Mouse (Mus musculus): ENCODE measurements around the gene Aldh1l2.
A peak's percentile ranks its signal among the peaks of the same experiment; 100 is the strongest.
"Not testable (repeated sequence)": the region's sequence is repeated elsewhere in the genome, so short reads cannot be mapped to it uniquely, and the experiment has no call there.

The Aldh1l2 gene

DNA sequence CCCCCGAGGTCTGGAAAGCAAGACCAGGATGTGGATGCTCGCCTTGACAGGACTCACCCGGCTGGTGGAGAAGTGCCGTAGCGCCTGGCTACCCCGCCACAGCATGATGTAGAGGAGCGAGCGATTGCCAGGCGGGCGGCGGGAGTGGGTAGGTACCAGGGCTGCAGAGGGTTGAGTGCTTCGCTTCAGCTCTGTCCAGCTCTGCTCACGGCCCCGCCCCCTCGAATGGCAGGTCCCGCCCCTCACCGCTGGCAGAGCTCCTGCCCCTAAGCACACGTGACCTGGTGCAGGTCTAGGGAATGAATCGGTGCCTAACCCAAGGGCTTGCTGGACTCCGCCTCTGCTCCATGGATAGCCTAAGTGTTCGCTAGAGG is at the start of gene Aldh1l2:
Gene Aldh1l2, minus strand, starts transcription at position 231 of the 374 bp plus-strand sequence.
- DNase-seq (ENCODE audit: low spot score), result peak; percentile 75

DNA sequence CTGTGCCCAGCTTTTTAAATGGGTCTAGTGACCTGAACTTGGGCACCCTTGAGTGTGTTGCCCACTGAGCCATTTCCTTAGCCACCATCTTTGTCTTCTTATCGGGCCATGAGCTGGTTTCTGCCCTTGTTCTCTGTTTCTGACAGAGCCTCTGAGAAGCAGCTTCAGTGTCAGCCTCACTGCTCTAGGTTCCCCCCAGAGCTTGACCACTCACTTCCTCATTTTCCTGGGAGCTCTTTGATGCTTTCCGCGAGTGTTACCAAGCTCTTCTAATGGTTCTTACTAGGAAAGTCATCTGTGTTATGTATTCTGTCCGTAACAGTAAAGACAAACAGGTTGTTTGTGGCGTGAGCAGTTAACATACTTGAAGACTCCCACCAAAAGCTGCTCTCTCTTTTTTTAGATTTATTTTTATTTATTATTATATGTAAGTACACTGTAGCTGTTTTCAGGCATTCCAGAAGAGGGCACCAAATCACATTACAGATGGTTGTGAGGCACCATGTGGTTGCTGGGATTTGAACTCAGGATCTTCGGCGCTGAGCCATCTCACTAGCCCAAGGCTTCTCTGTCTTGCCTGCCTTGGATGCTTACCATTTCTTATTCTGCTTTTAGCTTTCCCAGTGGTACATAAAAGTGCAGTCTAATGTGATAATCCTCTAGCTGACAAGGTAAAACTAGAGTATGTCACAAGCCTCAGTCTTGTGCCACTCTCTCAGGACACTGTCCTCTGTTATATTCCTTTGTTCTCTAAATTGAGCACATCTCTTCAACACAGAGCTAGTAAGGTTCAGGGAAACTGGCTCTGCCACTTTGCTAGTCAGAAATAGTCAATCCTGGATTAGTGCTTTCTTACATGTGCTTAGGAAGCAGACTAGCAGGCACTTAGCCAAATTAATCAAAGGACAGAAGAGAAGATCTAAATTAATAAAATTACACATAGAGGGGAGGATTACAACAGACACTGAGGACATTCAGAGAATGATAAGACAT is 31.8 kb upstream of the Aldh1l2 start:
- no peak for DNase-seq (ENCODE audit: low spot score)

DNA sequence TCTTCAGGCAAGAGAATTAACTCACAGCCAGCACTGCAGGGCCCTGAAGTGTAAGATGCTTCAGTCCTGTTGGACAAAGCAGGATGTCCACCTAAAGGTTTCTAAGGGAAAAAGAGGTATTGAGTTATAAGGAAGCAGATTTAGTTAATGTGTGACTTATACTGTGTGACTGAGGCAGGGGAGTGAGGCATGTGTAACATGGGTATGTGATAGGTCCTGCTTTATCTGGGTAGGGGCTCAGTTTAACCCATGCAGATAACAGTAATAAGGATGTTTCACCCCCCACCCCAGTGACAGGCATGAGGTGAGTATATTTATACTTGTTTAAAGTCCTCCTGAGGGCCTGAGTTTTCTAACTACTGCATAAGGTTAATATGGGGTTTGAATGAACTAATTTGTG is 29.1 kb upstream of the Aldh1l2 start:
- no peak for DNase-seq (ENCODE audit: low spot score)

DNA sequence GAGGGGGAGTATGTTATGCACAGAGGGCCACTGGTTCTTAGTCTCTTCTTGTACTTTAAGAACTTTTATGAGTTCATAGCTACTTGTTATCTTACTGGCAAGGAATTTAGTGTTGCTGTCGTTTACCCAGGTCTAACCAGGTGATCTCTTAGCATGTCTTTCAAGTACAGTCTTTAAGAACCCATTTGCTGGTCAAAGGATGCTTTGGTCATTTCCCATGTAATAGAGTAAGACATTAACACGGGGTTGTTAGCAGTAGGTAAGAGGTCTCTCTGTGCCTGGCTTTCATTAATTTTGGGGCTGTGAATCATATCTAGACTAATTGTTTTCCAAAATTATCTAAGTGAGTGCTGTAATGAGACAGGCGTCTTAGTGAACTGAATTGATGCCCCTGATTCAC is 11.4 kb upstream of the Aldh1l2 start:
- no peak for DNase-seq (ENCODE audit: low spot score)

DNA sequence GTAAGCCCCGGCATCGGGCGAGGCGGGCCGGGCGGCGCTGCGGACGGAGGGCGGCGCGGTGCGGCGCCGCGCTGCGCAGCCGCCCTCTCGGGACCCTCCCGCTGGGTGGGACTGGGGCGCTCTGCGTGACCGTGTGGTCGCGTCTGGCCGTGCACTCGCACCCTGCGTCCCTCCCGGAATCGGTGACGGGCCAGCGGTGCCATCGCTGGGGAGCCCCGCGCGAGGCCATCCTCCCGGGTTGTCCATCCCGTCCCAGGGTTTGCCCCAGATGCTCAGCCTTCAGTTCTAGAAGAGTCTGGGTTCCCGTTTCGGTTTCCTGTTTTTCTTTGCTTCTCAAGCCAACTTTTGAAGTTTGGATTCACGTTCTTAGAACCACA is 10.2 kb upstream of the Aldh1l2 start:
- no peak for DNase-seq (ENCODE audit: low spot score)

DNA sequence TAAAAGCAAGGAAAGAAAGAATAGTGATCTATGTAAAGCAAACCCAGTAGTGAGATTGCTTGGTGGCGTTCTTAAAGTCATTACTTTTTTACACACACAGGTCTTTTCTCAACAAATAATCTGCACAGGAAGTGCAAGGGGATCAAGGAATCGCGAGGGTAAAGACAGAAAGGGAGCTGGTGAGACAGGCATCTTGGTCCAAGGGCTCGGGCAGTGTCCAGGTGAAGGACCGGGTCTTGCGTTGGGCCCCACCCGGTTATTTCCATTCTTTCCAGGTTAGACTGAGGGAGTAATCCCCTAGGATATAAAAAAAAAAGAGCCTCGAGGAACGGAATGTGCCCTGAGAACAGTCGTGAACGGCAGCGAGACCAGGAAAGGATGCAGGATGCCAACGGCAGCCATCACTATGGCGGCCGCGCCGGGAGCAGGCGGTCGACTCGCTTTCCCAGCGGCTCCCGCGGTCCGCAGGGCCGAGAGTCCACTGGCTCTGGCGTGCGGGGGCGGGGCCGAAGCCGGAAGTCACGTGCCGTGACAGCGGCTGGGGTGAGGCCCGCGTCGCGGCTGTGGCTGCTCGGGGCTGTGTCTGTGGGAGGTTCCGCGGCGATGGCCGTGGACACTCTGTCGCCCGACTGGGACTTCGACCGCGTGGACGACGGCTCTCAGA is 9.6 kb upstream of the Aldh1l2 start, which contains the start of gene Washc4:
Gene Washc4, plus strand, starts transcription at position 314 of the 664 bp plus-strand sequence.
- DNase-seq (ENCODE audit: low spot score), result peak; percentile 95

DNA sequence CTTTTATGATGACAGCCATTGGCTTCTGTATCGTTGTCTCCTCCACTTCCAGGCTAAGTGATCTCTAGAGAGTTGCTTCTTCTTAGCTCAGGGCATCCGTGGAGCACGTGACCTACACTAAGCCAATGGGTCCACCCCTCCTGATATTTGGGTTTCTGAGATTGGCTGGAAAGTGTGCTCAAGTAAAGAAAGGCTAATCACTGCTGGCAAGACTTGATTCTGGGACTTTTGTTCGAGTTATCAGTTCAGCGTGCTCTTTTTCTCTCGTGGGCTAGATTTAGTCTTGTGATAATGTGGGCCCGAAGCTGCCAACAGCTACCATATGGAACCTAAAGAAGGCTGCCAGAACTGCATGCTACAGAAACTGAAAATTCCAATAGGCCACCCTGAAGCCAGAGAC is 8.3 kb upstream of the Aldh1l2 start:
- DNase-seq (ENCODE audit: low spot score), result no peak

DNA sequence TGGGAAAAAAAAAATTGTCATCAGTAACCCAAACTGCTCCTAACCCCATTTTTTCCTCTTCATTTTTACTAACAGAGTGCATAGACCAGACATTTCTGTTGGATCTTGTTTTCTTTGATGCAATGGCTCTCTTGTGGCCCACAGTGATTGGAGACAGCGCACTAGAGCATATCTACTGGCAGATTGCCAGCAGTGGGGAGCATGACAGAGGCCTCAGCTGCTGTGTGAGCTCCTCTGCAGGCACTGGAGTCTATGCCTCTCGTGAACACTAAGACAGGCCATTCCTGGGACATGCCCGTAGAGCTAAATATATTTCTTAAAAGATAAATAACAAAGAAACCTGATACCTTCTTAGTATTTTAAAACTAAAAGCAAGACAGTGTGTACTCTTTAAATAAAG is 6.2 kb upstream of the Aldh1l2 start:
- DNase-seq (ENCODE audit: low spot score), result no peak

DNA sequence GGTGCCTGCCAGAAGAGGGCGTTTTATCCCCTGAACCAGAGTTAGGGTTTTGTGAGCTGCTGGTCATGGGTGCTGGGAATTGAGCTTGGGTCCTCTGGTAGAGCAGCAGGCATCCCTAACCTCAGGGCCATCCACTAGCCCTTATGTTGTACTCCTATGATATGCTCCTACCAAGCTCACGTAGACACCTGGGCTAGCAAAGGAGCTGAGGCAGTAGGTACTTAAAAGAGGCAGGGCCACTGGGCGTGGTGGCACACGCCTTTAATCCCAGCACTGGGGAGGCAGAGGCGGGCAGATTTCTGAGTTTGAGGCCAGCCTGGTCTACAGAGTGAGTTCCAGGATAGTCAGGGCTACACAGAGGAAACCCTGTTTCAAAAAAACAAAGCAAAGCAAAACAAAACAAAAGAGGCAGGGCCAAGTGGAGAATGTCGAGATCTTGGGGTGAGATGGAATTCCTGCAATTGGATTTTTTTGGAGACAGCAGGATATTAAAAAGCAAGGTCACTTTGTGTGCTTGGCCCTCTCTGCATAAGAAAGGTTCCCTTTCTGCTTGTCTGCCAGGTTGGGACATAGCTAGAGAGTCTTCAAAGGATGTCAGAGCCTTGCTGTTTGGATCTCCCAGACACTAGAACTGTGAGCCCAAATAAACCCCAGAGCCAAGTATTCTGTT is 5.5 kb upstream of the Aldh1l2 start:
- DNase-seq (ENCODE audit: low spot score), result no peak

DNA sequence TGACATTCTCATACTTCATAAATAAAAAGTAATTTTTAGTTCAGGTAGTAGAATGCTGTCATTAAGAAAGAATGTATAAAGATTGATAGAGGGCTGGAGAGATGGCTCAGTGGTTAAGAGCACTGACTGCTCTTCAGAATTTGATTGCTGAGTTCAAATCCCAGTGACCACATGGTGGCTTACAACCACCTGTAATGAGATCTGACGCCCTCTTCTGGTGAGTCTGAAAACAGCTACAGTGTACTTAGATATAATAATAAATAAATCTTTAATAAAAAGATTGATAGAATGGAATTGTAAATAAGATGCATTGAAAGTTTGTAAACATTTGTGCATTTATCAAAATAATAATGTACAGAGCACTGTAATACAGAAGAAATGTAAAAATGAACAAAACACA is 2.5 kb upstream of the Aldh1l2 start:
- no peak for DNase-seq (ENCODE audit: low spot score)

DNA sequence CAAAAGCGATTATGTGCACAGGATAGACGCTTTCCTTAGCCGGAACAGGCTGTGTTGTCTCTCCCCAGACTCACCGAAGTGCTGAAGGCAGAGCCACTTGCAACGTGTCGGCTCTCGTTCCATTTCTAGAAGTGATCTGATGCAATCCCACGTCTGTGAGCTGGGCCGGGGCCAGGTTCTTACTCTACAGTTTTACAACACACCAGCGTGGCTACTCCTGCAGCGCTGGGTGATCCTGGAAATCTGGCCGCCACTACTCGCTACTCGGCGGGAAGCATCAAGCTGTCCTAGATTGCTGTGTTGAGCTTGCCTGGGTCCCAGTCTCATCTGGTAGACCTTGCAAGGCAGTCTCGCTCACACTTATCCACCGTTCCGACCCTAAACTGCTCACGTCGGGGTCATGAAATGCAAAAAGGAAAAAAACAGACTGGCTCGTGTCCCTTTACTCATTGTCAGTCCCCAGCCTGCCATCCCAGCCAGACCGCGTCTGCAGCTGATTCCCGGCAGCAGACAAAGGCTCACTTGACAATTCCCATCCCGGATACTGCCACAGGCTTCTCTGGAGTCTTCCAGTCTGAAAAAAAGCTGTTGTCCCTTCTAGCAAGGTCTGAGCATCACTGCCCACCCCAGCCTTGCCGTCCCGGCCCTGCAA is 556 bp downstream of the Aldh1l2 start:
- DNase-seq (ENCODE audit: low spot score), result no peak

DNA sequence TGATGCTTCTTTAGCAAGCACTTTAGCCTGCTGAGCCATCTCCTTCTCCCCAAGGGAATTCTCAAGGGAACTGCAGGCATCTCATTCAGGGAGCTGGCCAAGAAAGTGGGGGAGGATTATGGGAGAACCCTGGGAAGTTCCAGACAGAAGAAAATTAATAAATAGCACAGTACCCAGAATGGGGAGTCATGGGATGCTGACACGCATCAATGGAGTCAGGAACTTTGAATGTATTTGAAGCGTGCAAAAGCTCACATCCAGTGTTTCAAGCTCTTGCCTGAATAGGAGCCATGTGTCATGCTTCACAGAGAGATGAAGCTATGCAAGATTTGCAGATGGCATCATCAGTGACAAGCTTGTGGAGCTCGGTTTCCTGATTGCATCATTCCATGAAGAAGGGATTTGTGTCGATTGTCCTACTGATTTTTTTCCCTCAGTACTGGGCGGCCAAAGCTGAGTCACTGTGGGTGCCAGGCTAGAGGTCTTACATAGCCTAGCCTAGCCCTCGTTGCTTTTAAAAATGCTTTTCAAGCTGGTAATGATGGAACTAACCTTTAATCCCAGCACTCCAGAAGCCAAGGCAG is 3.5 kb downstream of the Aldh1l2 start:
- DNase-seq (ENCODE audit: low spot score), result no peak

DNA sequence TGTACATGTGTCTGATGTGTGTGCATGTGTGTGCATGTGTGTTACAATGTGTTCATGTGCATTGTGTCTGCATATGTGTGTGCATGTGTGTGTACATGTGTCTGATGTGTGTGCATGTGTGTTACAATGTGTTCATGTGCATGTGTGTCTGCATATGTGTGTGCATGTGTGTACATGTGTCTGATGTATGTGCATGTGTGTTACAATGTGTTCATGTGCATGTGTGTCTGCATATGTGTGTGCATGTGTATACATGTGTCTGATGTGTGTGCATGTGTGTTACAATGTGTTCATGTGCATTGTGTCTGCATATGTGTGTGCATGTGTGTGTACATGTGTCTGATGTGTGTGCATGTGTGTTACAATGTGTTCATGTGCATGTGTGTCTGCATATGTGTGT is 9.7 kb downstream of the Aldh1l2 start:
- DNase-seq (ENCODE audit: low spot score), result not testable (repeated sequence)

DNA sequence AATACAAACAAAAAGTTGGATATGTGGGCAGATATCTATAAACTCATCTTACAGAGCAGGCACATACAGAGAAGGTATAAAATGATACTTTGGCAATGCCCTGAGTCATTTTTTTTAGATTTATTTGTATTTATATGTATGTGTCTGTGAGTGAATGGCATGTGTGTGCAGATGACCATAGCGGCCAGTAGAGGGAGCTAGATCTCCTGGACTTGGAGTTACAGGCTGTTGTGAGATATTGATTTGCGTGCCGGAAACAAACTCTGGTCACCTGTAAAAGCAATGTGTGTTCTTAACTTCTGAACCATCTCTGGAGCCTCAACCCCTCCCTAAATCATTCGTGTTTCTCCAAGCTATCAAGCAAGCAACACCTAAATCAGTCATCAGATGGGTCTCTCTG is 12.9 kb downstream of the Aldh1l2 start:
- DNase-seq (ENCODE audit: low spot score), result no peak

DNA sequence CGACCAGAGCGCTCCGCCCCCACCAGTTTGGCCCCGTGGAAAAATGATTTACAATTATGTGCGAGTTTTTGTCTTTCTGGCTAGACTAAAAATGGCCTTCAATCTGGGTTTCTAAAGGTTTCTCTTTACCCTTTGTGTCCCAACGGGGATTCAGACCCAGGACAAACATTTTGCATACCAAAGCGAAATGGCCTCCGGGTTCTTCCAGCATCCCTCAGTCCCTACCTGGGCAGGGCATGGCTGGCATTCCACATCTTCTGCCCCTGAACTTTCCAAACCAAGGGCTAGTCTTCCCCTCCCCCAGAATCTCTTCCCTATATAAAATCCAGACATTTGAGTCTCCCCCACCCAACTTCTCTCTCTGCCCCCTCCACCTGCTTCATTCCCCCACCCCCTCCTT is 20.2 kb downstream of the Aldh1l2 start:
- no peak for DNase-seq (ENCODE audit: low spot score)

DNA sequence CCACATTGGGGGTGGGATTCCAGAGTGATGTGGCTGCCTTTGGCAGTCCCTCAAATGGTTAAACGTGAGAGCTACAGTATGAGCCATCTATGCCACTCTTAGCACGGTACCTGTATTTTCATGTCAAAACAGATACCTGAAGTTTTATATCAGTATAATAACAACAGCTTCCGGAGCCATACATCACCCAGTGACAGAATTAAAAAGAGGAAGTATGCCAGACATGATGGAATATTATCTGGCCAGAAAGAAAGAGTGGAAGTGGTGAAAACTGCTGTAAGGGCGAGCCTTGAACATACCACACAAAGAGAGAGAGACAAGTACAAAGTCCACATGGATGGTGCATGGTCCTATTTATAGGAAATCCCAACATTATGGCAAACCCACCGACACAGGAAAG is 22.6 kb downstream of the Aldh1l2 start:
- DNase-seq (ENCODE audit: low spot score), result no peak

DNA sequence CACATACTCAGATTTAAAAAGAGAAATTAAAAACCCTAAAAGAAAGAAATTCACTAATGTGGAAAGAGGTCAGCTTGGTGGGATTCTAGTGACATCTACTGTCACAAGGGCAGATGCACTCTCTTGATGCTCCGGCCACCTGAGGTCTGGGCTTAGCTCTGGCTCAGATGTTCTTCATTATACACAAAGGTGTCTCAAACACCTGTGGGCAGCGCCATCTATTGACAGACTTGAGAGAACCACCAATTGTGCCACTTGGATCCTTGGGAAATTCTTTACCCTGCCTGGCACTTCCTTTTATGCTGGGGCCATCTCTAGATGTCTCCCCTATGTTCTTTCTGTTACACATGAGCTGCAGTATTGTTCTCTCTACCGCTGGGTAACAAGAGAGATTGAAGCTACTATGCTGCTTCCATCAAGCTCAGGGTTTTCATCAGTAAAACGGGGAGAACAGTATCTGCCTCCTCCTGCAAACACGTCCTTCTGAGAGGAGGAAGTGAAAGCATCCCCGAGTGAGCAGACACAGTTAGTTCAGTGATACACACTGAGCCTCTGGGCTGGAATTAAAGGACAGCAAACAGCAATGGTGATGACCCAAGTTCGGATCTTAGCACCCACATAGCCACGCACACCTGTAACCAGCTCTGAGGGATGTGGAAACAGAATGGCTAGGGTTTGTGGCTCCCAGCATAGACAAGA is 24.8 kb downstream of the Aldh1l2 start:
- no peak for DNase-seq (ENCODE audit: low spot score)

DNA sequence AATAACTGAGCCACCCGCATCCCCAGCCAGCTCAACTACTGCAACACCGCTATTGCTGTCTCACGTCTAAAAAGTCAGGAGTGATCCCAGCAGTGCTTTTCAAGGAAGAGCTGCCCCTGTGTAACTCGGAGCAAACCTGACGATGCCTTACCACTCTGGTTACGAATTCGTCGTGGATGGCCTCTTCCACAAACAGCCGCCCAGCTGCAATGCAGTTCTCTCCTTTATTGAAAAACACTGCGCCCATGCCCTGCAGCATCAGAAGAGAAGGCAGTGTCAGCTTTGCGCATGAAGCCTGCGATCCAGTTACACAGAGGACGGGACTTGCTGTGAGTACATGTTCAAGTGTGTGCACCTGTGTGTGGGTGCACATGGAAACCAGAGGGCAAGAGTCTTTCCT is 36.6 kb downstream of the Aldh1l2 start:
- DNase-seq (ENCODE audit: low spot score), result no peak

DNA sequence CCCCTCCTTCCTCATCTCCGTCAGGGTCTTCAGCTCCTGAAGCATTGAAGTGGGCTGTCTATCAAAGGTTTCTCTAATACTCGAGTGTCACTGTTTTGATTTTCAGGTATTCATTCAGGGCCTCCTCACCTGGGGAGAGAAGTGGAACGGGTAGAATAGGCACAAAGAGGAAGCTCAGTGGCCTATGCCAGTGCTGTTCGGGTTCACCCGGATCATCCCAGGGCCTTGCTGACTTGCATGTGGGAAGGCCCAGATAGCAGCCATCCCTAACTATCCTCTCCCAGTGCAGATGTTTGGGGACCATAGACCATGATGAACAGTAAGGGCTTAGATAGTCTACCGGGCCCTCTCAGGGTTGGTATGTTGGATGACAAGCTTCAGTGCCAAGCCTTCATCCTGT is 43.4 kb downstream of the Aldh1l2 start:
- DNase-seq (ENCODE audit: low spot score), result no peak

DNA sequence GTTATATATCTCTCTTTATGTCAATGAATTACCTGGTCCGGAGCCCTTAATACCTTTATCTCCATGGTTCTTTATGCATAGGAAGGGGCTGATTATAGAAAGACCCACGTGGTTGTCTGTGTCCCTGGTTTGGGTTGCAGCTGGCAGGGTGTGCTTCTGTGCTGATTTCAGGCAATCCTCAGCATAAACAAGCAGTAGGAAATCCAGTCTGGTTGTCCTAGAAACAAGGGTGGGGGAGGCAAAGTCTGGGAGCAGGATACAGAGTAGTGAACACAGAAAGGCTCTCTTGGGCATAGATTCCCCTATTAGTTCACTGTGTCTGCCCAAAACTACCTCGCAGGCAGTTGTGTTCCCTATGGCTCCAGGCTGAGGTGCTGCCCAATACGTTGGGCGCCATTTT is 56.7 kb downstream of the Aldh1l2 start:
- no peak for DNase-seq (ENCODE audit: low spot score)

DNA sequence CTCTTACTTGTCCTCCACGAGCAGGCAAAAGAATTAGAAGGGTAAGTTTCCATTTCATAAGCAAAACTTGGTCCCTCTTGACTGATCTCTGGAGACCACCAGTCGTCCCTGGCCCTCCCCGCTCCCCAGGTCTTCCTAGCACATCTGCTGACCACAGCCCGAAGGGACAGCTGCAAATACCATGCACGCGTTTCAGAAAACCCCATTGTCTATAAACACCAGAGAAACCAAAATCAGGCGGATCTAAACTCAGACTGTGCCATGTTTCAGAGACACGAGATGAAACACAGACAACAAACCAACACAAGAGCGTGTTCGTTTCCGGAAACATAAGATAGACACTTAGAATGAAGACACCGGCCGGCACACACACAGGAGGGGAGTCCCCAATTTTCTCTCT is 58.7 kb downstream of the Aldh1l2 start:
- DNase-seq (ENCODE audit: low spot score), result no peak
